Mouse (Mus musculus): Measurements from ENCODE around the gene Ski. TPM values are rescaled to one million over a fixed set of nuclear protein-coding genes. Genes with fewer than 3 reads are reported as not detected.

The Ski gene
- total RNA-seq, 2 experiments from 2014 or later, result 6.7 to 16.3 TPM

- no peak for ATAC-seq (replicated peaks; ENCODE audit: low FRiP score, low TSS enrichment, poor library complexity, severe bottlenecking)
Observed at GRCm38 (mm10) chr4:155188341-155188740, 34.1 kb downstream of the Ski start.

- ATAC-seq (replicated peaks; ENCODE audit: low FRiP score, low TSS enrichment, poor library complexity, severe bottlenecking), result no peak
Observed at GRCm38 (mm10) chr4:155187192-155187674, 35.2 kb downstream of the Ski start.

DNA sequence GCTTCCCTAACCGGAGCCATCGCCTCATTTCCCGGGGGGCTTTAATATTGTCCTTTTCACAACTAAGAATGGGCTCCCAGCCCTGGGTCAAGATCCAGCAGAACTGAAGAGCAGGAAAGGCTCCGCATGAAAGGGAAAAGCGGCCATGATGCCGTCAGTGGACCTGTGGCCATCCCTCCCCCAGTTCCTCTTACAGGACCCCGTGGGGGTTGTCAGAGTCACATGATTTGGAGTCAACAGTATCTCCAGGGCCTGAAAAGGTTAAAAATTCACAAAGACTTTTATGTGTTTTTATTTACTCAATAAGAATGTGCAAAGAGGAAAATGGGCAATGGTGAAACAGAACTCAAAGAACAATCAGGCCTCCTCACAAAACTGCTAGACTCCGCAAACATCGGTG, 36.5 kb downstream of the Ski start:
- ATAC-seq (replicated peaks; ENCODE audit: low FRiP score, low TSS enrichment, poor library complexity, severe bottlenecking), result no peak

DNA sequence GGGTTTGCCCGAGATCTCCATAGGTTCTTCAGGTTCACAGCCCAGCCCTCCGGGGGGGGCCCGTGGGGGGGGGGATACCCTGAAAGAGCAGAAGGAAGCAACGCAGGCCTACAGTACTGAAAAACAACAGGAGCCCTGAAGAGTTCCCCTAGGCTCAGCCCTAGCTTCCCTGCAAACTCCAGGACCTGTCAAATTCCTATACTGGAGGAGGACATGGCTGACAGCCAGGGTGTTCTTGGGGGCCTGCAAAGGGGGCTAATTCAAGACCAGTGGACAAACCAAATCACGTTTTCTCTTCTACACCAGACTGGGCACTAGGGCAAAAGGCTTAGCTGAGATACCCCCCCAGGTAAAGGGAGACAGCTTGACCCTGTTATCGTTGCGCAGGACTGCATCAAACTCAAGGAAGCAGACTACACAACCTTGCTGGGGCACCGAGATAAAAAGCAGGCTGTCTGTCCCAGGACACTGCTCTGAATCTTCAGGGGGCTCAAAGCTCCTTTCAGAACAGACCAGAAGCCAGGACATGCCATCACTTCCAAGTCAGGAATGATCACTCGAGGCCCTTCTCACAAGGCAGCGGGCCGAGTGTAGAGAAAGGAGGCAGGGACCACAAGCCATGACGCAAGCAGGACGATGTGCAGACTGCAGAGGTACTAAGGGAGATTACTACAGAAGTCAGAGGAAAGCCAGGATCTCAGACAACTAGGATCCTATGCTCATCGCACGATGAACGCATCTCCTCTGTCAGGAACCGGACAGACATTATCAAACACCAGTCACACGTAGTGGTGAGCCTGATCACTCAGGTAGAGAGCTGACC, 37.9 kb downstream of the Ski start:
- ATAC-seq (replicated peaks; ENCODE audit: low FRiP score, low TSS enrichment, poor library complexity, severe bottlenecking), result no peak

GRCm38 (mm10) chr4:155183201-155183600, 39.2 kb downstream of the Ski start:
- no peak for ATAC-seq (replicated peaks; ENCODE audit: low FRiP score, low TSS enrichment, poor library complexity, severe bottlenecking)

- ATAC-seq (replicated peaks; ENCODE audit: low FRiP score, low TSS enrichment, poor library complexity, severe bottlenecking), result no peak
Observed at GRCm38 (mm10) chr4:155178981-155179512, 43.3 kb downstream of the Ski start.

GRCm38 (mm10) chr4:155178274-155178673, 44.1 kb downstream of the Ski start:
- peak; percentile 58 for ATAC-seq (replicated peaks; ENCODE audit: low FRiP score, low TSS enrichment, poor library complexity, severe bottlenecking)

- ATAC-seq (replicated peaks; ENCODE audit: low FRiP score, low TSS enrichment, poor library complexity, severe bottlenecking), result no peak
Observed at GRCm38 (mm10) chr4:155176210-155176609, 46.2 kb downstream of the Ski start.

- no peak for ATAC-seq (replicated peaks; ENCODE audit: low FRiP score, low TSS enrichment, poor library complexity, severe bottlenecking)
Observed at GRCm38 (mm10) chr4:155173822-155174785, 48.3 kb downstream of the Ski start.

GRCm38 (mm10) chr4:155172909-155173821, 49.2 kb downstream of the Ski start:
- ATAC-seq (replicated peaks; ENCODE audit: low FRiP score, low TSS enrichment, poor library complexity, severe bottlenecking), result peak; percentile 75

DNA sequence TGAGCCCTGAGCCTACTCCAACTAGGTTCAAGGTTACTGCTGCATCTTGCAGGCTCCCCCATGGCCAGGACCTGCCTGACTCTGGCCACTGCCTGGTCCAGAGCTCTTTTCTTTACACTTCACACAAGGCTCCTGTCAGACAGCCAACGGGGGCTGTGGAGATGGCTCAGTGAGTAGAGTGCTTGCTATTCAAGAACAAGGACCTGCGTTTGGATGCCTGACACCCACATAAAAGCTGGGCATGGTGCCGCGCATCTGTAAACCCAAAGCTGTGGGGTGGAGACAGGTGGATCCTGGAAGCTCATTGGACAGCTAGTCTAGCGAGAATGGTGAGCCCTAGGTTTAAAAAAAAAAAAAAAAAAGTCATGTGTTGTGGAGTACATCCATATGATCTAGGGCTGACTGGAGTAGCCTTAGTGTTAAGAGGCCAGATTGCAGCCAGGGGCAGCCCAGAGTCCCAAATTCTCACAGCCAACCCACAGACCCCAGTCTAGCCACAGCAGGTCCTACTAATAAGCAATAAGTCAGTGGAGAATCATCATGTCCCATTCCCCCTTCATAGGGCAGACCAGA, 50.3 kb downstream of the Ski start:
- ATAC-seq (replicated peaks; ENCODE audit: low FRiP score, low TSS enrichment, poor library complexity, severe bottlenecking), result no peak

- ATAC-seq (replicated peaks; ENCODE audit: low FRiP score, low TSS enrichment, poor library complexity, severe bottlenecking), result no peak
Observed at GRCm38 (mm10) chr4:155170614-155171212, 51.7 kb downstream of the Ski start.

- no peak for ATAC-seq (replicated peaks; ENCODE audit: low FRiP score, low TSS enrichment, poor library complexity, severe bottlenecking)
Observed at GRCm38 (mm10) chr4:155168835-155169252, 53.5 kb downstream of the Ski start.

GRCm38 (mm10) chr4:155165861-155166260, 56.5 kb downstream of the Ski start:
- ATAC-seq (replicated peaks; ENCODE audit: low FRiP score, low TSS enrichment, poor library complexity, severe bottlenecking), result no peak

DNA sequence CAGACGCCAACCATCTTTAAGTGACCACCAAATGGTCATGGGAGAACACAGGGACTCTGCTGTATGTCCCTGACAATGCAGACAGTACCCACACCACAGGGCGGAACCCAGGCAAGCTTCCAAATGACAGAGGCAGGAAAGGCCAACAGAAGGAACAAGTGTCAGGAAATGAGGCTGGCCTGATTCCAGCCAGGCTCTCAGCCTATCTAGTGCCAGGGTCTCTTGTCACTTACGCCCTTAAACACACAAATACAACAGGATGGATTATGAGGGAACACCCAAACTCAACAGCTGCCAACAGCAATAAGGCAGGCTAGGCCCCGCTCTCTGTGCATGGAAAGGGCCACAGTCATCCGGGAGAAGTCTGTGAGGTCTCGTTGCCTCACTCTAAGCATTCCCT, 57.8 kb downstream of the Ski start:
- peak; percentile 51 for ATAC-seq (replicated peaks; ENCODE audit: low FRiP score, low TSS enrichment, poor library complexity, severe bottlenecking)

DNA sequence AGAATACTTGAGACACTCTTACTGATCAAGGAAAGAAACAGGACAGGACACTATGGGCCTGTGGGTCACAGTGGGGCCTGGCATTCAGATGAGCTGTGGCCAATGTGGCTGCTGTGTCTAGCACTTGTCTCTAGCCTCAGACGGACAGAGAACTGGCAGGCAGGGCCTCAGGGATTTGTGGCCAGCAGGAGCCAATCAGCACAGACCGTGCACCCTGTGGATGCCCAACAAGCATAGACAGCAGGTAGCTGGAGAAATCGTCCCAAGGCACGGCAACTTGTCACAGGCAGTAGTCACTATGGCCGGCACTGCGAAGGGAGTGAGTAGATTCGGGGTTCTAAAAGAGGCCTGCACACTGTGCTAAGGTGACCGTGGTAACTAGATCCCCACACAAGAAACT, 58.7 kb downstream of the Ski start:
- ATAC-seq (replicated peaks; ENCODE audit: low FRiP score, low TSS enrichment, poor library complexity, severe bottlenecking), result no peak

DNA sequence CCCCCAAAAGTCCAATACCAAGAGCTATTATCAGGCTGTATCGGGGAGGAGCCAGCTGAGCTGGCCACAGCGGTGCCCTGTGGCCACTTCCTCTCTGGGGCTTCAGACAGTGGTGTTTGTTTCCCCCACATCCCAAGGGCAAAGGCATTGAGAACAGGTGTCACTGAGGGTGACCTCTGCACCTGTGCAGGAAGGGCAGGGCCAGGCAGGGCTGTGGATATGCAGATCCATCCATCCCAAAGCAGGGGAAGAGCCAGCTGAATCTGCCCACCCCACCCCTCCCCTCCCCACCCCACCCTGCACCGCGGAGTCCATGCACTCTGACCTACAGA, 59.1 kb downstream of the Ski start:
- no peak for ATAC-seq (replicated peaks; ENCODE audit: low FRiP score, low TSS enrichment, poor library complexity, severe bottlenecking)

Measured in megakaryocyte-erythroid progenitor cell, adult 5-6 weeks (primary cell).